Mouse (Mus musculus) small intestine, adult 2 months (tissue): ENCODE results near the gene Trim9. TPM values are rescaled to one million over a fixed set of nuclear protein-coding genes. Genes with fewer than 3 reads are reported as not detected.

ENCODE experiments used
- H3K27ac ChIP-seq: fragments of 200-500 bp; 2 replicates; pipeline ENCODE4 v1.5.1; 2012; ENCODE audit warnings: low read depth, low read length, control low read depth, inconsistent platforms; ENCODE audit not compliant: insufficient read depth
- H3K27me3 ChIP-seq: fragments of 200-500 bp; 2 replicates; pipeline ENCODE4 v1.6.1; 2012; ENCODE audit warnings: mild to moderate bottlenecking, moderate library complexity, low read length, inconsistent platforms; ENCODE audit not compliant: control insufficient read depth, insufficient read depth
- H3K36me3 ChIP-seq: fragments of 200-500 bp; 2 replicates; pipeline ENCODE4 v1.6.1; 2012; ENCODE audit warnings: mild to moderate bottlenecking, low read length, control low read depth, inconsistent platforms; ENCODE audit not compliant: control insufficient read depth, insufficient read depth
- H3K4me1 ChIP-seq: fragments of 200-500 bp; 2 replicates; pipeline ENCODE4 v1.6.1; 2012; ENCODE audit warnings: low read length, inconsistent platforms, mixed read lengths; ENCODE audit not compliant: control insufficient read depth, insufficient read depth, insufficient read length
- H3K4me3 ChIP-seq: fragments of 200-500 bp; 2 replicates; pipeline ENCODE4 v1.5.1; 2012; ENCODE audit warnings: low read depth, mild to moderate bottlenecking, control low read depth, inconsistent platforms, low read length, moderate library complexity
- CTCF ChIP-seq: fragments of 200-500 bp; IDR thresholded peaks from 2 replicates; pipeline ENCODE4 v1.5.1; 2012; ENCODE audit warnings: low read depth, mild to moderate bottlenecking, control low read depth, inconsistent platforms, low read length, moderate library complexity, mixed read lengths; ENCODE audit not compliant: insufficient replicate concordance, insufficient read length; ENCODE audit errors: extremely low read depth
- POLR2A ChIP-seq: fragments of 200-500 bp; IDR thresholded peaks from 2 replicates; pipeline ENCODE4 v1.6.1; 2012; ENCODE audit warnings: low read depth, mild to moderate bottlenecking, control low read depth, inconsistent platforms, low read length, moderate library complexity
- WGBS: fragments of 180-500 bp; shearing (Covaris S2); methylation state at CpG from one replicate; pipeline ENCODE4 v1.1.7; 2018; 5-methylcytosine and 5-hydroxymethylcytosine counted together
- polyA plus RNA-seq: library from polyadenylated mRNA; depleted of rRNA; stranded (reverse); fragments of >200 nt; gene quantifications from 2 replicates; pipeline ENCODE4 v1.2.3, GENCODE M21; 2012

Gene Trim9
- polyA plus RNA-seq, 1 experiment = 0.15 TPM

- Histone ChIP-seq H3K27ac (no peak overlapping the region), H3K36me3 (no peaks in the 10 kb centered on the region), H3K27me3 (no peaks in the 10 kb centered on the region), H3K4me1 (no peaks in the 10 kb centered on the region), H3K4me3 (no peak overlapping the region)
- TF ChIP-seq POLR2A = no peak
- TF ChIP-seq CTCF = no peak
- 90% methylated on average over 17 of the region's 17 CpGs for WGBS
Observed at GRCm38 (mm10) chr12:70262271-70262953, 85.0 kb downstream of the Trim9 start.

GRCm38 (mm10) chr12:70251210-70251884 lies 96.1 kb downstream of the Trim9 start:
- WGBS = 61% methylated on average over 15 of the region's 15 CpGs
- Histone ChIP-seq H3K27ac (no peak overlapping the region), H3K27me3 (no peaks in the 10 kb centered on the region), H3K4me1 (no peaks in the 10 kb centered on the region), H3K36me3 (no peaks in the 10 kb centered on the region), H3K4me3 (no peak overlapping the region)
- no peak for TF ChIP-seq POLR2A
- TF ChIP-seq CTCF = no peak

- H3K4me3 ChIP-seq = no peak overlapping the region
- no peaks in the 10 kb centered on the region for H3K27me3 ChIP-seq
- TF ChIP-seq CTCF = no peak
- WGBS = 89% methylated on average over 10 of the region's 10 CpGs
- H3K27ac ChIP-seq = no peak overlapping the region
- H3K36me3 ChIP-seq = no peaks in the 10 kb centered on the region
- no peaks in the 10 kb centered on the region for H3K4me1 ChIP-seq
Observed at GRCm38 (mm10) chr12:70249616-70250157, 97.7 kb downstream of the Trim9 start.

- Histone ChIP-seq H3K36me3 (no peaks in the 10 kb centered on the region), H3K27ac (no peak overlapping the region), H3K4me3 (no peak overlapping the region), H3K27me3 (no peaks in the 10 kb centered on the region), H3K4me1 (no peaks in the 10 kb centered on the region)
- 56% methylated on average over 15 of the region's 15 CpGs for WGBS
- TF ChIP-seq CTCF (no peak), POLR2A (no peak)
Observed at GRCm38 (mm10) chr12:70247683-70248474, 99.5 kb downstream of the Trim9 start.

GRCm38 (mm10) chr12:70242550-70242949 lies 104.9 kb downstream of the Trim9 start:
- Histone ChIP-seq H3K4me1 (no peaks in the 10 kb centered on the region), H3K36me3 (no peaks in the 10 kb centered on the region), H3K4me3 (no peak overlapping the region), H3K27ac (no peak overlapping the region), H3K27me3 (no peaks in the 10 kb centered on the region)
- TF ChIP-seq CTCF (no peak), POLR2A (no peak)
- 86% methylated on average over 7 of the region's 7 CpGs for WGBS

GRCm38 (mm10) chr12:70239741-70240140 lies 107.7 kb downstream of the Trim9 start:
- WGBS = 61% methylated on average over 5 of the region's 5 CpGs
- no peak overlapping the region for H3K4me3 ChIP-seq
- peaks cover 4% of the 10 kb centered on the region; the same call in 1 of the 2 replicates for H3K4me1 ChIP-seq
- peaks cover 4% of the 10 kb centered on the region; the same call in 1 of the 2 replicates for H3K27me3 ChIP-seq
- no peaks in the 10 kb centered on the region for H3K36me3 ChIP-seq
- no peak overlapping the region for H3K27ac ChIP-seq
- TF ChIP-seq POLR2A (no peak), CTCF (no peak)
